Mouse (Mus musculus) stomach, embryonic 14.5 days (tissue): ENCODE measurements at regions not wholly inside any gene's neighbourhood (a gene's known extent, or its start where the extent isn't known, plus 50 kb on each side); places are given as distances from the start of the nearest gene placed in this dataset.
"Not testable (repeated sequence)": the region's sequence is repeated elsewhere in the genome, so short reads cannot be mapped to it uniquely, and the experiment has no call there.

Source experiments
- ATAC-seq: fragments of 200-750 bp; cut with Nextera tagmentation; 2 replicates; pipeline ENCODE4 v1.8.0; 2017; ENCODE audit warnings: low read depth, moderate TSS enrichment; ENCODE audit not compliant: insufficient number of reproducible peaks, insufficient read depth, low FRiP score
- H3K27ac ChIP-seq: fragments of 300-500 bp; sonication (generic); 2 replicates; pipeline ENCODE4 v1.5.1; 2014; ENCODE audit warnings: mild to moderate bottlenecking, low read length, moderate library complexity, mixed read lengths
- H3K27me3 ChIP-seq: fragments of 300-500 bp; sonication (generic); 2 replicates; pipeline ENCODE4 v1.6.1; 2014; ENCODE audit warnings: low read length, control low read depth, mixed read lengths; ENCODE audit not compliant: control insufficient read depth, insufficient read depth
- H3K36me3 ChIP-seq: fragments of 300-500 bp; sonication (generic); 2 replicates; pipeline ENCODE4 v1.6.1; 2014; ENCODE audit warnings: mild to moderate bottlenecking, control low read depth, low read length, moderate library complexity, mixed read lengths; ENCODE audit not compliant: control insufficient read depth, insufficient read depth
- H3K4me1 ChIP-seq: fragments of 300-500 bp; sonication (generic); 2 replicates; pipeline ENCODE4 v1.6.1; 2014; ENCODE audit warnings: low read length, control low read depth, mixed read lengths; ENCODE audit not compliant: control insufficient read depth, insufficient read depth
- H3K4me2 ChIP-seq: fragments of 300-500 bp; sonication (generic); replicated peaks from 2 replicates; pipeline ENCODE4 v1.6.1; 2014; ENCODE audit warnings: low read depth, low read length, control low read depth
- H3K4me3 ChIP-seq: fragments of 300-500 bp; sonication (generic); 2 replicates; pipeline ENCODE4 v1.5.1; 2014; ENCODE audit warnings: low read depth, low read length, control low read depth
- H3K9ac ChIP-seq: fragments of 300-500 bp; sonication (generic); replicated peaks from 2 replicates; pipeline ENCODE4 v1.6.1; 2014; ENCODE audit warnings: low read depth, mild to moderate bottlenecking, control low read depth, low read length, moderate library complexity, mixed read lengths
- H3K9me3 ChIP-seq: fragments of 300-500 bp; sonication (generic); 2 replicates; pipeline ENCODE4 v1.6.1; 2016; ENCODE audit warnings: low read depth, low read length, control low read depth; ENCODE audit not compliant: control insufficient read depth
- WGBS: fragments of 180-500 bp; shearing (Covaris S2); extraction: QIAGEN DNeasy Blood & Tissue Kit; methylation state at CpG from one replicate; pipeline ENCODE4 v1.1.7; 2014; 5-methylcytosine and 5-hydroxymethylcytosine counted together

DNA sequence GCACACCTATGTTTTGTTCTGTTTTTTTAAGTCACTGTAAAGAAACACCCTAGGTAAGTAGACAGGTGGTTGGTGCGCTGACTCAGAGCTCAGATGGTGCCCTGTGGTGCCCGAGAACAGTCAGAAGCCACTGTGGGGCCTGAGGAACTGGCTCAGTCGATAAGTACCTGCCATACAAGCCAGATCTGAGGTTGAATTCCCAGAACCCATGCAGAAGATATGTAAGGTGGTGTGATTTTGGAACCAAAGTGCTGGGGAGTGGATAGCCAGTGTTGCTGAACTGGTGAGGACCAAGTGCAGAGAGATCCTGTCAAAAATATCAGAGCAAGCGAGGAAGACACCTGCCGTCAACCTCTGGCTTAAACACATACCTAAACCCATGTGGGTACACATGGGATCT, 65.4 kb downstream of the Chst1 start:
- no peaks in the 10 kb centered on the region for H3K4me1 ChIP-seq
- no peaks in the 10 kb centered on the region for H3K27me3 ChIP-seq

GRCm38 (mm10) chr2:92667192-92667591, 67.7 kb downstream of the Chst1 start:
- H3K4me1 ChIP-seq, result no peaks in the 10 kb centered on the region
- H3K9ac ChIP-seq, result no peak overlapping the region
- no peaks in the 10 kb centered on the region for H3K9me3 ChIP-seq
- no peaks in the 10 kb centered on the region for H3K36me3 ChIP-seq
- no peak overlapping the region for H3K4me3 ChIP-seq
- no peak overlapping the region for H3K4me2 ChIP-seq
- 0 out of 2 replicates have a peak, but pooled peaks have one; percentile 14 for ATAC-seq
- H3K27me3 ChIP-seq, result no peaks in the 10 kb centered on the region
- H3K27ac ChIP-seq, result no peak overlapping the region
- 56% methylated on average over 1 of the region's 1 CpGs for WGBS

More for the DNA sequence above, 65.4 kb downstream of the Chst1 start:
- no peak for ATAC-seq
- WGBS, result 69% methylated on average over 5 of the region's 5 CpGs
- H3K9ac ChIP-seq, result no peak overlapping the region
- H3K4me3 ChIP-seq, result no peak overlapping the region
- no peak overlapping the region for H3K27ac ChIP-seq
- no peak overlapping the region for H3K4me2 ChIP-seq
- H3K36me3 ChIP-seq, result no peaks in the 10 kb centered on the region
- no peaks in the 10 kb centered on the region for H3K9me3 ChIP-seq

DNA sequence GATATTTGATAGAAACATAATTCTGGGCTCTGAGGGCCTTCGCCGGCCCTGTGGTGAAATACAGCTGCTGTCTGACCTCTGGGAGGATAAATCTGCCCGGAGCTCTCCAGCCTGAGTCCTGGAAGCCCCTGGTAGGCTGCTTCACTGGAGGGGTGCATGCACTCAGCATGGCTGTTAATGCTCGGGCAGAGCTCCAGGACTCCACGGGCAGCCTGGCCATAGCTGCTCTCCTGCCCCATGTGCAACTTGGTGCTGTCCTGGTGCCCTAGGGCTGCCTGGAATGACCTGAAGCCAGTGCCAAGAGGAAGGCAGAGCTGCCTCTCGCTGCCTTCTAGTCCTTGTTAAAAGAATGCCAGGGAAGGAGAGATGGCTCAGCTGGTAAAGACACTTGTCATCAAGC, 68.2 kb downstream of the Chst1 start:
- no peaks in the 10 kb centered on the region for H3K9me3 ChIP-seq
- no peak overlapping the region for H3K9ac ChIP-seq
- no peaks in the 10 kb centered on the region for H3K4me1 ChIP-seq
- H3K27me3 ChIP-seq, result no peaks in the 10 kb centered on the region
- H3K4me2 ChIP-seq, result no peak overlapping the region
- ATAC-seq, result no peak
- H3K4me3 ChIP-seq, result no peak overlapping the region
- no peak overlapping the region for H3K27ac ChIP-seq
- 37% methylated on average over 6 of the region's 6 CpGs for WGBS
- H3K36me3 ChIP-seq, result no peaks in the 10 kb centered on the region

DNA sequence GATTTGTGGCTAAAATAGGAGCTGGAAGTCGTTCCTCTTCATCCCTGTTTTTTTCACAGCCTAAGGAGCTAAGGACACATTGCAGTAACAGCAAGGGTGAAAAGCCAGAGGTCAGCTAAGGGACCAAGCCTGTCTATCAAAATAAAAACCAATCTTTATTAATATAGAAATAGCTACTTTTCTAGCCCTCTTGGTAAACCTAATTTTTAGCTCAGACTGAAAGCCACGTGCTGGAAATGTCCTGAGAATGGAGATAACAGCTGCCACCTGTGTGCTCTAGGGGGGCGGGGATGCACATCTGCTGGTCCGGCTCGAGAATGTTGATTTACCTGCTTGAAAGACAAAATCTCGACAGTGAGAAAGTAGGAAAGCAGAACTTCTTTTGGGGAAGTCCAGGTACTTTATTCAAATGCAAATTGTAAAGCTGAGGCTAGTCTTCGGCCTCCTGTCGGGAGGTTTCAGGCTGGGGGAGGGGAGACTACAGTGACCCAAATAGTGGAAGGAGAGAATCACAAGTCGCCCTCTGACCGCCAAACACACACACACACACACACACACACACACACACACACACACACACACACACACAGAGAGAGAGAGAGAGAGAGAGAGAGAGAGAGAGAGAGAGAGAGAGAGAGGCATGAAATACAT, 70.0 kb downstream of the Chst1 start:
- H3K27me3 ChIP-seq, H3K4me3 ChIP-seq, H3K27ac ChIP-seq, H3K9ac ChIP-seq, H3K36me3 ChIP-seq, H3K4me2 ChIP-seq, H3K4me1 ChIP-seq, H3K9me3 ChIP-seq, ATAC-seq: not testable (repeated sequence)
- 31% methylated on average over 9 of the region's 10 CpGs for WGBS

DNA sequence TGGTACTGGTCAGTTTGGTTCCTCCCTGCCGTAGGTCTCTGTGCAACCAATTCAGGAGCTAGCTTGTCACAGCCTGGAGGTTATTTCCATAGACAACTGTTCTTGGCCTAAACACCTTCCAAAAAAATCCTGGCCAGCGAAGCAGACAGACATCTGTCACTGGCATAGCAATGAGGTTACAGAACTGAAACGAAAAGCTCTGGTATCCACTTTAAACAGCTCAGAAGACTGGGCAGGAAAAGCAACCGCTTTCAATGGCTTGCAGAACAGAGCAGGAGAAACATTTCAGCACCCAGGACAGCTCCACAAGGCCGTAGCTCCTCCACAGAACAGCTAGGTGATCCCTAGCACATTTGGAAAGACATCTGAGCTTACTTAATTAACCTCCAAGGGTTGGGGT, 72.1 kb downstream of the Chst1 start:
- no peak overlapping the region for H3K4me3 ChIP-seq
- H3K36me3 ChIP-seq, result no peaks in the 10 kb centered on the region
- H3K27me3 ChIP-seq, result no peaks in the 10 kb centered on the region
- no peak overlapping the region for H3K27ac ChIP-seq
- no peaks in the 10 kb centered on the region for H3K4me1 ChIP-seq
- 34% methylated on average over 5 of the region's 5 CpGs for WGBS
- H3K9ac ChIP-seq, result no peak overlapping the region
- no peak overlapping the region for H3K4me2 ChIP-seq
- no peaks in the 10 kb centered on the region for H3K9me3 ChIP-seq
- no peak for ATAC-seq

- Histone ChIP-seq H3K27me3 (no peaks in the 10 kb centered on the region), H3K27ac (no peak overlapping the region), H3K9ac (no peak overlapping the region), H3K9me3 (no peaks in the 10 kb centered on the region), H3K36me3 (no peaks in the 10 kb centered on the region), H3K4me3 (no peak overlapping the region), H3K4me2 (no peak overlapping the region), H3K4me1 (no peaks in the 10 kb centered on the region)
- ATAC-seq, result no peak
- WGBS, result 65% methylated on average over 4 of the region's 4 CpGs
Measured at GRCm38 (mm10) chr2:92672106-92672505, 72.6 kb downstream of the Chst1 start.

DNA sequence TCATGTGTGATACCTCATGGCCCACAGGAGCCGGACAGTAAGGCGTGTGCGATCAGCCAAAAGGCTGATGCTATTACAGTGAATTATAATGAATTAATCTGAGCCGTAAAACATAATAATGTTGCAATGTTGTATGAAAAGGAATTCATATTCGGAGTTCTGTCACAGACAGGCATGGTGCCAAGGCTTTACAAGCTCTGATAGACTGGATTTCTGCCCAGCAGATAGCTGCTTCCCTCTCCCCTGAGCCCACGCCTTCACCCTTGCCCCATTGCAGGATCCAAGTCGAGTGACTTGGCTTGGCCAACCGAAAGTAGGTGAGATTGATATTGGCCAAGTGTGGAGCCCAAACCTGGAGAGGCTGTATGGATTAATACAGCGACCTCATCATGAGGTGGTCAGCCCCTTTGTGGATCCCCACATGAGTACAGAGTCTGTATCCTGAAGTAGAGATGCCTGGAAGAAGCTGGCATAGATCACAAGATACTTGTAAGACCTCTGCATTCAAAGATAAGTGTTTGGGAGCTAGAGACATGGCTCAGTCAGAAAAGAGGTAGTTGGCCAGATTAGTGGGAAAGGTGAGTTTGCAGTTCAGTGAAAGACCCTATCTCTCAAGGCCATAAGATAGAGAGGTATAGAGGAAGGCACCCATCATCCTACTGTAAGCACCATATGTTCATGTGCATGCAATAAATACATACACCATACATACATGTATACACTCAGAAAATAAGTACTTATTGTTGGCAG, 73.7 kb downstream of the Chst1 start:
- no peak for ATAC-seq
- no peak overlapping the region for H3K27ac ChIP-seq
- H3K4me2 ChIP-seq, result no peak overlapping the region
- no peaks in the 10 kb centered on the region for H3K36me3 ChIP-seq
- H3K4me1 ChIP-seq, result no peaks in the 10 kb centered on the region
- no peak overlapping the region for H3K4me3 ChIP-seq
- 85% methylated on average over 9 of the region's 9 CpGs for WGBS
- no peaks in the 10 kb centered on the region for H3K27me3 ChIP-seq
- no peak overlapping the region for H3K9ac ChIP-seq
- no peaks in the 10 kb centered on the region for H3K9me3 ChIP-seq

- Histone ChIP-seq H3K4me3 (no peak overlapping the region), H3K27me3 (no peaks in the 10 kb centered on the region), H3K9me3 (no peaks in the 10 kb centered on the region), H3K36me3 (no peaks in the 10 kb centered on the region), H3K4me2 (no peak overlapping the region), H3K27ac (no peak overlapping the region), H3K4me1 (no peaks in the 10 kb centered on the region), H3K9ac (no peak overlapping the region)
- no peak for ATAC-seq
- 23% methylated on average over 4 of the region's 4 CpGs for WGBS
Measured at GRCm38 (mm10) chr2:92673931-92674330, 74.4 kb downstream of the Chst1 start.
